Mouse (Mus musculus) cerebellum, postnatal 4 days (tissue): ENCODE results near the gene Brsk2.

Experiments
- DNase-seq, 2 experiments: peaks; one replicate each; pipeline ENCODE4 v3.0.0; 2022; ENCODE audit warnings: low spot score in 2 of 2, mixed read lengths in 1 of 2

Brsk2 gene

DNA sequence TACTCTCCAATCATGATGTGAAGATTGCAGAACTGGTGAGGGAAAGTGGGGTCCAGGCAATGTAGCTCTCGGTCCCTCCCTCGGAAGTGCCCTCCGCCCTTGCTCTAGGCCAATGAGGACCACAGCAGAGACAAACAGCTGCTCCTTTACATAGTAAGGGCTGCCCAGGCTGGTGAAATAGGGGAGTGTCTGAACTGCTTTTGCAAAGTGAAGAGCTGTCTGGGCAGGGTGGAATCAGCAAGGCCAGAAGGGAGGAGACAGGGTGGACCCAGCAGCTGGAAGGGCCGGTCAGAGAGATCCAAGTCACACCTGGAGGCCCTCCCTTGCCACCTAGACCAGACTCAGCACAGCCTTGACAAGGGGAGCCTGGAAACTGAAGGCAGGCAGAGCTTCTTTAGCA is 76.4 kb downstream of the Brsk2 start:
- DNase-seq = no peak

DNA sequence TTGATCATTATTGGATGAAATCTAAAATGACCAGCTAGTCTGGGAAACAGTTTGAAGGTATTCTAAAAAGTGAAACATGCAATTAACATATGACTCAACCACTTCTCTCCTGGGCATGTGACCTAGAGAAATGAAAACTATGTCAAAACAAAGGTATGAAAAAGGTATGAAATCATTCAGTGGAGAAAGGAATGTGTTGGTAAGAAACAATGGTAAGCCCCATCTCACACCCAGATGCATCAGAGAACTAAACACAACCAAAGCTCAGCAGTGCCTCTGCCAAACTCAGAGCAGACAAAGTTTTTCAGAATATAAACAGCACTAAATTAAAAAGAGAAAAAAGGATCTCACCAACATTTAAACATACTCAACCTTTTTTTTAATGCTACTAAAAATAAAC is 80.5 kb downstream of the Brsk2 start:
- no peak for DNase-seq

DNA sequence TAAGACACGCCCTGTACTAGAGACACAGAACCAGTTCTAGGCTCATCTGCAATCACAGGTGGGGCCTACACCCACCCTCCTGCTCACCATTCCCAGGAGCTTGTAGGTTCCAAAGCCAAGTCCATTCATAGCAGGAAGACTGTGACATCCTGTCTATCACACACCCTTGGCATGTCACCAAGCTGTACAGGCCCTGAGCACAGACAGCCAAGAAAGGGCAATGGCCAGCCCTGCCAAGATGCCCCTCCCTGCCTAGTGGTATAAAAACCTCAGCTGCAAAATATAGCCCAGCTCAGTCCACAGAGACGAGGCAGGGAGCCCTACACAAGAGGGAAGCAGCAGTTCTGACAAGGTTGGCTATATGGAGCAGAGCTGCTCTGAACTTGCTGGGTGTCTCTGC is 84.6 kb downstream of the Brsk2 start:
- peak in 1 of 2 experiments; percentile 7 for DNase-seq

DNA sequence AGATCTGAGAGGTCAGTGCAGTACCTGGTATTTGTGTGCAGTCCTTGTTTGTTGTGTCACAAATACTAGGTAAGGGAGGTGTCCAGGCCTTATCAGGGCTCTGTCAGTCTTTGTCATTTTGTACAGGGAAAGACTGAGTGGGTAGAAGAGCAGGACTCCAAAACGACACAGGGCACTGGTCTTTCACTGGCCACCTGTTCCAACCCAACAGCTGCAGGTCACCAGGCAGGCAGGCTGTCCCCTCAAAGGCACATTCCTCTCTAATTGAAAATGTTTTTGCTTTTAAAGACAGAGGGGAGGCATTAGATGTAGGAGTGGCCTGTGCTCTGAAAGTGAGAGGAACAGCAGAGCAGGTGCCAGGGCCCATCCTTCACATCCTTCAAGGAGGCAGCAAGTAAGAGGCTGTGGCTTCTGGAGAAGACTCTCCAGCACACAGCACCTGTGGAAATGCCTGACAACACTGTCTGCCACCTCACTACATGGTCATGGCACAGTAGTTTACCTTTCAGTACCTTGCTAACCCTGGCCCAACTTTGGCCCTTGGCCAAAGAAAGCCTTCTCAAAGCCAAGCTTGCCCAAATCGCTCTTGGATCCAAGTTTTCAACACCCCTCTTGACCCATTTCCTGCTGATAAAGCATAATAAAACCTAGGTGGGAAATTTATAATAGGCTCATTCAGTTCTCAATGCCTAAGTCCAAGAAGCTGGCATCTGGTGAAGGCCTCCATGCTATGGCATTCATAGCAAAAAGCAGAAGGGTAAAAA is 85.7 kb downstream of the Brsk2 start:
- no peak for DNase-seq

DNA sequence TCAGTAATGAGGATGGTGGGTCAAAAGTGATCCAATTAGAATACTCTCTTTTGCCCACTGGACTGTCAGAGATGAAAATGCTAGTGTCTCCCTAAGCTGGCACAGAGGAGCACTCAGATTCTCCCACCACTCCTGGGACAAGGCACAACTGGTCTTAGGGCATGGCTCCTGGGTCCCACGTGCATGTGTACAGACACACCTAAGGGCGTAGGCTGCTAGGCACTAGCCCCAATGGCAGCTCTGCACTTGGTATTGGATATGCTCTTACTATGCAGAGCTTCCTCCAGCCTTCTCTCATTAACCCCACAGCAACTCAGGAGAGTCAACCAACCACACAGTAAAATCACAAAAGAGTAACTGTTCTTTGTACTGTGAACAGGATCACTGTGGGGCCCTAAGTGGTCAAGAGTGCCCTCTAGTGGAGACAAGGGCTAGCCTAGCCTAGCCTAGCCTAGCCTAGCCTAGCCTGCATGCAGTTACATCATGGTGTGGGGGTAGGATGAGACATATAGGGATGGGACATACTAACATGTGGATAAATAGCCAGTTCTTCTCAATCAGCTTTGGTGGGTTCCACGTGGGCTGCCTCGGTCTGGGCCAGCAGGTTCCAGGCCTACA is 88.1 kb downstream of the Brsk2 start:
- DNase-seq = peak in 1 of 2 experiments; percentile 36

DNA sequence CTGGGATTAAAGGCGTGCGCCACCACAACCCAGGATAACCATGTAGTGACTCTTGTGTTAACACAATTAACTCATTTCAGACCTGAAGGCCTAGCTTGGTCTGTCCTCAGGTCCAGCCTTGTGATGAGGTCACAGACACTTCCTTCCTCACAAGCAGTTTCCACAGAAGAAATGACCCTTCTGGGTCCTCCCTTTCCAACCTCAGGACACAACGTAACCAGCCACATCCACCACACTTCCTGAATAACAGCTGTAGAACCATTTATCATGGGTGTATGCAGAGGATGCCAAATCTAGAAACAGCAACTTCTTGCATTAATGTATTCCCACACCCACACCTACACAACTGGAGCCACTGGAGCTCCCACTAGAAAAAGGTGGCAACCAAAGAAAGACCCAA is 91.2 kb downstream of the Brsk2 start:
- no peak for DNase-seq

DNA sequence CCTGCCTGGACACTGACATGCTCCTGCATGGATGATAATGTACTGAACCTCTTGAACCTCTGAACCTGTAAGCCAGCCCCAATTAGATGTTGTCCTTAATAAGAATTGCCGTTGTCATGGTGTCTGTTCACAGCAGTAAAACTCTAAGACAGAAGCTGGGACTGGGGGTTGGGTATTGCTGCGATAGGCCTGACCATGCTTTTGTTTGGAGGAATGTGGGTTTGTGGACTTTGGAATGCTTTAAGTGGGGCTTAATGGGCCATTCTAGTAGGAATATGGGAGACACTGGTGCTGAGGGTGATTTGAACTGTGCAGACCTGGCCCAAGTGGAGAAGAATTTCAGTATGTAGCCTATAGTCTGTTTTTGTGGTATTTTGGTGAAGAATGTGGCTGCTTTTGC is 95.8 kb downstream of the Brsk2 start:
- no peak for DNase-seq

DNA sequence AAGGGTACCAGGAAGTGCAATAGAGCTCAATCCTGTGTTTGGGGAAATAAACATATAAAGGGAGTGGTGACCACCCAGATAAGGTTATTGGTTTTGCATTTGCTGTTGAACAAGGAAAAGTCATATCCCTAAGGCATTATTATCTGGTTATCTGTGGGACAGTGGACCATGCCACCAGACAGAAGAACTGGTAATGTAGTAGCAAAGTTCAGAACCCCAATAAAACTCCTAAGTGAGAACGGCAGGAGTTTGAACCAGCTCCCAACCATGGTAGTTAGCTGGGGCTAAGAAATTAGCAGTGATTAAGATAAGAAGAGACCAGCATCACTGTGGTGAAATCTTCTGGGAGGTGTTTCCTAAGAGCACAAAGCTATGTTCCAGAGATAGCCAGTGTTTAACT is 96.4 kb downstream of the Brsk2 start:
- DNase-seq = no peak

DNA sequence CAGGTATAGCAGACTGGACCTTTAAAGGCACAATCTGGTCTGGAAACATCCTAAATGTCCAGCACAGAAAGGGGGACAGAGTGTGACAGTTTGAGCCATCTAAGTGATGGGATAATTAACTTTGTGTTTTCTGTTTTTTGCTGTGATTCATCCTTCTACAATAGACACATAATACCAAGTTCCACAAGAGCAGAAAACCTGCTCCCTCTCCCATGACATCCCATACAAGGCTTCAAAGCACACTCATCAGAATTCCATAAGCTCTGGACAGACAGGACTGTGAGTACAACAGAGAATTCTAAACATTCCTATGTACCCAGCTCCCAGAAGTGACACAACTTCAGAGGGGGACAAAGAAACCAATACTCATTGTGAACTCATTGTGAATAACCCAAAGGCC is 101.0 kb downstream of the Brsk2 start:
- DNase-seq = no peak
